Mouse (Mus musculus): ENCODE measurements around the gene Ubap2.

The Ubap2 gene

DNA sequence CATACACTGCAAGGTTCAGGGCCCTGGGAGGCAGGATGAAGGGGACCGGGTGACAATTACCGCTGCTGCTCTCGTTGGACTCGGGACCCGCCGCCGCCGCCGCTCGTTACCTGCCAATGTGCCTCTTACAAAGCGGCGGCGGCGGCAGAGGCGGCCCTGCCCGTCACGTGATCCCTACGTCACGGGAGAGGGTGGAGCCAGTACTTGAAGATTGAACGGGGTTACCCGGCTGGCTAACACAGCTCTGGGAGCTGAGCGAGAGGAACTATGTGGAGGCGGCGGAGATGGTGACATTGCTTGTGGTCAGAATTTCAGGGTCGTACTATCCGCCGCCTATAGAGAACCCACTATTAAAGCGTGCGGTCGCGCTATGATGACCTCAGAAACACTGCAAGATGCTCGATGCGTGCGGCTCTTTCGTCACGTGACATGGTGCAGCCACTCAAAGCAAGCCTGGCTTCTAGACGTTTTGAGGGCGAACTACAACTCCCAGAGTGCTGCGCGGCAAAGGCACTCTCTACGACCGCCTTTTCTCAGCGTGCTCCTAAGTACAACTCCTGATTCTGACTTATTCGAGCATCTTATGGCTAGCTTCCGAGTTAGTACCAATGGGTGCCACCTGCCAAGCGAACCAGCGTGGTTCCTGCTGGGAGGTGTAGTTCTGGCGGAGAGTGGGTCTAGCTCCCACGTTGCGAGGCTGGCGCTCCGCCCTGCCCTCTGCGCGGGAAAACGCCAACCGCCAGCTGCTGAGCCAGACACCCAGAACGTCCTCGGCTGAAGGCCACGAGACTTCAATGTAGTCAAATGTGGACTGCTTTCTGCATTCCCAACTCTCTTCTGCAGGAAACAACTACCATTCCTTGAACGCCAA, at the start of gene Ubap2:
TSS of gene Ubap2 (minus strand) at position 165 of the 871 bp plus-strand sequence.
- peak; percentile 98 for DNase-seq

DNA sequence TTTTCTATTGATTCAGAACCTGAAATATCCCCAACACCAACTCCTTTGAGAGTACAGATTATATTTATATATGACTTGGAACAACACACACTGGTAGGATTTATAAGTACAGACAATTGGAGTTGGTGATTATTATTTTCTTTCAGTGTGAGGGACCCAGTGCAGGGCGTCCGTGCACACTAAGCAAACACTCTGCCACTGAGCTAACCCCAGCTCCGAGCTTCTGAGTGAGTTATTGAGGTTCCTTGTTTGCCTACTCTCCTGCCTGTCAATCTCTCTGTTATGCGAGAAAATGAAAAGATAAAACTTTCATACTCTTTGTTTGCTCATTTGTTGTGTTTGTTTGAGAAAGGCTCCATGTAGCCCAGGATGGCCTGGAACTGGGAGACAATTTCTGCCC, 46.0 kb upstream of the Ubap2 start:
- DNase-seq: no peak

DNA sequence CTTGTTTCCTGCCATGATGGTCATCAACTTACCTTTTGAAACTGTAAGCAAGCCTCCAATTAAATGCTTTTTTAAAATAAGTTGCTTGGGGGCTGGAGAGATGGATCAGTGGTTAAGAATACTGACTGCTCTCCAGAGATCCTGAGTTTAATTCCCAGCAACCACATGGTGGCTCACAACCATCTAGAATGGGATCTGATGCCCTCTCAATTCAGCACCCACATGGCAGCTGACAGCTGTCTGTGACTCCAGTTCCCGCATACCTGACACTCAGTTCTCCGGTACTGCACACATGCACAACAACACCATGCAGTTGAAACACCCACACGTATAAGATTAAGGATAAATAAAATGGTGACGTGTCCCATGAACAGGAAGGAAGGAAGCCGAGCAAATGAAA, 43.3 kb upstream of the Ubap2 start:
- no peak for DNase-seq

GRCm38 (mm10) chr4:41315173-41315572, 40.2 kb upstream of the Ubap2 start:
- peak in 1 of 2 experiments; percentile 24 for DNase-seq

DNA sequence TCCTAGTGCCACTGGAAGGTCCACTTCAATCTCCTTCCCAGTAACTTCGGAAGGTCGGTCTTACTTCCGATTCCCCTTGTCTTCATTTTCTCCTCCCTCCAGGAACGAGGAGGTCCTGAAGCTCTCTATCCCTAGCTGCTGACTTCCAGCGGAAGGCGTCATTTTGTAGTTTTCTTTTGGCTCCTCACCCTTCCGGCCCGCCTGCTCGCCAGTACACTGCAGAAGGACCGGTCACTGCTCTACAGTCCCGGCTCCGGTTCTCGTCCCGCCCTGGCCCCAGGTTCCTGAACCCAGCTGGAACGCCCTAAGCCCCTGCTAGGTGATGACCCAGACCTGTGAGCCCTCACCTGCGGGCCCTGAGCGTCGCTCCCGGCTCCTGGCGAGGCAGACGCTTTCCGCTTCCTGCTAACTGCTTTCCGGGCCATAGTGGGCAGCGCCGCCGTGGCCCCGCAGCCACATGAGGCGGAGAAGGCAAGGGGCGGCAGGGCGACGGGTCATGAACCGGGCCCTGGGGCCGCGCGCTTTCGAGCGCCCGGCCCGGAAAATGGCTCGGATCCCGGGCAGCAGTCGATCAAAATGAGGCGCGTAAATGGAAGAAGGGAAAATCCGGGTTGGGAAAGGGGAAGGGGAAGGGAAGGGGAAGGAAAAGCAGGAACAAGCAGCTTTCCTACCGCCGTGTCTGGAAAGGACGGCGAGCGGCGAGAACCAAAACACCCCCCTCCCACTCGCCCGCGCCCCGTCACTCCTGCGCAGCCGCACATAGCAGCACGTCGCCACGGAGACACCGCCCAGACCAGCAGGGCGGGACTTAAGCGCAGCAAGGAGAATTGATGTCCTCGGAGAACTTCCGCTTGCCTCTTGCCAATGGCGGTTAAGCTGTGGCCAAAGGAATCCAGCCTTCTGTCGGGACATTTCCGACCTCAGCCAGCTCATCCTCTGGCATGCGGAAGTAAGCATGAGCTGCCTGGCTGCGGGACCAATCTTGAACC, 39.5 kb upstream of the Ubap2 start, which contains the start of gene Dcaf12:
TSS of gene Dcaf12 (minus strand) at position 749 of the 989 bp plus-strand sequence.
- peak; percentile 97 to 98 for DNase-seq

- no peak for DNase-seq
These were observed 38.8 kb upstream of the Ubap2 start for GRCm38 (mm10) chr4:41313722-41314121.

- peak in 1 of 2 experiments; percentile 19 for DNase-seq
These were observed 35.9 kb upstream of the Ubap2 start for GRCm38 (mm10) chr4:41310567-41311563.

GRCm38 (mm10) chr4:41307406-41307805, 32.5 kb upstream of the Ubap2 start:
- DNase-seq: no peak

GRCm38 (mm10) chr4:41304302-41304701, 29.4 kb upstream of the Ubap2 start:
- no peak for DNase-seq

GRCm38 (mm10) chr4:41303671-41304070, 28.7 kb upstream of the Ubap2 start:
- DNase-seq: no peak

DNA sequence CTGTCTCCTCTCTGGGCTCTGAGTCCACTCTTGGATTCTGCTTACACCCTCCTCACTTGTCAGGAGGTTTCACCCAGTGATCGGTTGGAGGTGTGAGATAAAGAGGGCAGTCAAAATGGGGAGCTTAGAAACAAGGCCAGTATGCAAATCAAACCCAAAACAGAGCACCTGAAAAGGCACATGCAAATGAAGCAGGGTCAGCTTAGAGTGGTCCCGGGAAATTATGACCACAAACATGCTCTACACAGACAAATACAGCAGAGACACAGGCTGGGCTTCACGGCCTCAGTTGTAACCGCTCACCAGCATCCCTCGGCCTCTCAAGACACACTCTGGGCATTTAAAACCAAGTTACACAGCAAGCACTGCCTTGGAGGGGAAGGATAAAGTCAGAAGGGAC, 24.0 kb upstream of the Ubap2 start:
- no peak for DNase-seq

GRCm38 (mm10) chr4:41295960-41296359, 21.0 kb upstream of the Ubap2 start:
- no peak for DNase-seq

DNA sequence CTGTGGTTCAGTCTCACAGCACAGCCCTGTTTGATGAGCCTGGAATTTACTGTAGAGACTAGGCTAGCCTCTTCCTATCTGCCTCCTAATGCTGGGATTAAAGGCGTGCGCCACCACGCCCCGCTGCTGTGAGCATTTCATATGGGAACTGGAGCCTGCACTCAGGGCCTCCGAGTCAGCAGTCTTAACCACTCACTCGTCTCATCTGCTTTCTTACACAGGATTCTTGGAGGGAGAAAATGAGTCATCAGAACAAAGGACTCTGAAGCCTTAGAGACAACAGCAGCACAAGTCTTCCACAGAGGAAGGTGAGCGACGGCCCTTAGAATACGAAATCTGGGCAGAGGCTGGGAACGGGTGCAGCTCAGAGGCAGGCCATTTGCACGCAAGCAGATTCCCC, 20.6 kb upstream of the Ubap2 start:
- no peak for DNase-seq

DNA sequence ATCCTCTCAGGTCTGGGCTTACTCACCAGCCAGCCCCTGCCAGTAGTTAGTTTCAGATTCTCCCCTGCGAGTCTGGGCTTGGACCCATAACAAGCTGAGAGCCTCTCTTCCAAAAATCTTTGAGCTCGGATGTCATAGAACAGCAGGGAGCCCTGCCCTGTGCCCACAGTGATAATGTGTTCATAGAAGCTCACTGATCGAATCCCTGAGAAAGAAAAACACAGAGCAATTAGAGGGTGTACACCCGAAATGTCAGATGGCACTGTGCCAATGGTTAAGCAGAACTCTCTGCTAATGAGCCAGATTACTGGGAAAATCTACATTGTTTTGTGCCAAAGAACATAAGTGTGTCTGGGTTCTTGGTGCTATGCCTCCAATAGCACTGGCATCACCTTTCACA, 19.0 kb upstream of the Ubap2 start:
- no peak for DNase-seq

DNA sequence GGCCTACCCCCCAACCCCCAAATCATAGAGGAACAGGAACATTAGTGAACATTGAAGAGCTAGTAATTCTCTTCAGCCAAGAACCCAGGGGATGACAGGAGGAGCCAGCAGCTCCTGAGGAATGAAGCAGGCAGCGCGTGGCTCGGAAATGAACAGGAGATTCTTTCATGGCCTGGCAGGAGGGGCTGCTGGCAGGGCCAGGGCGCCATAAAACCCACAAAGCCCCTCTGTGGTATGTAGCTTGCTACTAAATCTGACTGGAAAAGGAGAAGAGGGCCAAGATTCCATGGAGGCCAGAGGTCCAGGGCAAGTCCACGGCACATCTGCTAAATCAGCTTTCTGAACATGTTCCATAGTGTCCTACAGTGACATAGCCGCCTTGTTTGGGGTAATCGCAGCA, 14.9 kb upstream of the Ubap2 start:
- DNase-seq: no peak

GRCm38 (mm10) chr4:41286420-41286819, 11.5 kb upstream of the Ubap2 start:
- DNase-seq: peak in 1 of 2 experiments; percentile 21

DNA sequence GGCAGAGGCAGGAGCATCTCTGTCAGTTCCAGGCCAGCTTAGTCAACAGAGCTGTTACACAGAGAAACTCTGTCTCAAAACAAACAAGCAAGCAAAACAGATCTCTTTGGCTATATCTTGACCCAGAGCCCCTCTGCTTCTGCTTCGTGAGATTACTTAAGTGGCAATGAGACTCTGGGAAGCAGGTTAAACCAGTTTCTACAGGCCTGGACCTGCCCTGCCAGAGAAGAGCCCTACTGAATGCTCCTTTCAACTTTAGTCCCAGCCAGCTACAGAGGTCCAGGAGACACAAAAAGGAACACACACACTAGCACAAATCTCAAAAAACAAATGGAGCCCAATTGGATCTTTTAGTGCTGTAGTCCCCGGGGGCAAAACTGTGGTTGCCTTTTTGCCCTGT, 9.1 kb upstream of the Ubap2 start:
- peak; percentile 40 to 66 for DNase-seq

DNA sequence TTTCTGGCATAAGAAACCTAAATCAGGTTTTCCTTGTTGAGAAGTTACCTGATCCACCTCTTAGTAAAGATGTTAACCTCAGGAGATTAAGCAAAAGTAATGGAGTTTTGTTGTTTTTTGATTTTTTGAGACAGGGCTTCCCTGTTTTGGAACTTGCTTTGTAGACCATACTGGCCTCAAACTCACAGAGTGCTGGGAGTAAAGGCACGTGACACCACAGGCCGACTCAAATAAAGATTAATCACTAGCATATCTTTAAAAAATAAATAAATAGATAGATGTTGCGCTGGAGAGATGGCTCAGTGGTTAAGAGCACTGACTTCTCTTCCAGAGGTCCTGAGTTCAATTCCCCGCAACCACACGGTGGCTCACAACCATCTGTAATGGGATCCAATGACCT, 983 bp upstream of the Ubap2 start:
- DNase-seq: no peak

- peak in 1 of 2 experiments; percentile 9 for DNase-seq
These were observed 466 bp downstream of the Ubap2 start for GRCm38 (mm10) chr4:41274377-41274979.

DNA sequence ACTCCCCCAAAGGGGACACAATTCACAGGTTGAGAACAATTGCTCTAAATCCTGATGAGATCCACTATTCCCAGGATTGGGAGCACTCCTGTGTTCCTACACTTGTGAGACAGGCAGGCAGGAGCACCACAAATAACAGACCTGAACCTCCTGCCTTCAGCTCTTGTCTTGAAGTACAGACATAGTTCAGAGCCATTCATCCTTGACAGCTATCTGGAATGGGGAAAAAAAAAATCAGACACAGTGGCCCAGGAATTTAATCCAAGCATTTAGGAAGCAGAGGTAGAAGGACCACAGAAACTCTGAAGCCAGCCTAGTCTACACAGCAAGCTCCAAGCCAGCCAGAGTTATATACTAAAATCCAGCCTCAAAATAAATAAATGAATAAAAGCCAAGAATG, 6.8 kb downstream of the Ubap2 start:
- no peak for DNase-seq

DNA sequence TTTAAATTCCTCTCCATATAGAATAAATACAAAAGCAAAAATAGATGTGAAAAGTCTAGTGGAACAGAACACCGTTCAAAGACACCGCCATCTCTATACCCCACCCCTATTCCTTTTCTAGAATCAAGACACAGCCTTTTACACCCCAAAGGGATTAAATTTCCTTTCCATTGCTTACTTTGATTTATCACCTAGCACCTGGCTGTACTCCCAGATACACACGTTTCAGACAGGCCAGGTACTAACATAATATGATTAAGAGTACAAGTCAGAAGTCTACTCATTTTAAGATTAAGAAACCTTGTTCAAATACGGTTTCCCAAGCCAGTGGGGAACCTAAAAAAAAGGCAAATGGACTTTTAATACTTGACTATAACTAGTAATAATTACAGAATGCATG, 8.6 kb downstream of the Ubap2 start:
- DNase-seq: peak in 1 of 2 experiments; percentile 24

GRCm38 (mm10) chr4:41260691-41261090, 14.3 kb downstream of the Ubap2 start:
- DNase-seq: no peak

All from lung, adult 18-20 months (tissue).